Mouse (Mus musculus): Measurements from ENCODE around the gene Tyro3. TPM values are rescaled to one million over a fixed set of nuclear protein-coding genes. Genes with fewer than 3 reads are reported as not detected.

The Tyro3 gene
- 100 to 1,000 TPM; 203 to 208 TPM for total RNA-seq (2021)
- long read RNA-seq, experiment 1, full-length matches to known transcripts, result 272 of 368 reads
- long read RNA-seq, experiment 1, partial matches to known transcripts, result 42 of 368 reads
- long read RNA-seq, experiment 1, other reads (novel, unspliced or antisense), result 54 of 368 reads
- long read RNA-seq, experiment 2, full-length matches to known transcripts, result 162 of 250 reads
- long read RNA-seq, experiment 2, partial matches to known transcripts, result 37 of 250 reads
- long read RNA-seq, experiment 2, other reads (novel, unspliced or antisense), result 51 of 250 reads

DNA sequence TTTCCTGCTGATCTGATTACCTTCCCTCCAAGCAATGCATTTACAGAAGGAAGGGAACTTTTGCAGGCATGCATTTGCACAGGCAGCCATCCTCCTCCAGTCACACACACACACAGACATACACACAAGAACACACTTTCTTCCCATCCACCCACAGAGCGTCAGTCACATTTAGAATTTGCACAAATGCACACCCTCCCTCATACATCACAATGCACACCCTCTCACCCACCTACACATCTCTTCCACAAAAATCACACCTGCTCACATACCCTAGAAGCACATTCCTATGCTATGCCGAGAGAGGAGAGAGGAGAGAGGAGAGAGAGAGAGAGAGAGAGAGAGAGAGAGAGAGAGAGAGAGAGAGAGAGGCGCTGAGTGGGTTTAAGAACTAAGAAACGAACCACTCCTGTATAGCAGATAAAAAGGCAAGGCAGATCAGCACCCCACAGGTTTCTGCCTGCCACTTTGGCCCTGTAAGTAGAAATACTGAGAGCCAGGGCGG lies at the start of gene Tyro3:
Tyro3 (plus strand) TSS at position 455 of the 505 bp plus-strand sequence.
- Histone ChIP-seq H3K27ac (peak within 1 kb of the TSS; percentile 93), H3K4me3 (no peak within 1 kb of the TSS)
- intact Hi-C loops (cut with DNase I), result no loop called here
- no peak for TF ChIP-seq CTCF (IDR thresholded peaks at IDR 0.05)
- DNase-seq (ENCODE audit: extremely low spot score in 1 of 2, low spot score in 2 of 2), result peak in 1 of 2 experiments; percentile 46

GRCm38 (mm10) chr2:119749260-119749659 lies 48.3 kb upstream of the Tyro3 start:
- peak in 1 of 2 experiments; percentile 45 for DNase-seq (ENCODE audit: extremely low spot score in 1 of 2, low spot score in 2 of 2)
- TF ChIP-seq CTCF (IDR thresholded peaks at IDR 0.05), result no peak; the same call in 1 of the 2 replicates
- intact Hi-C loops (cut with DNase I), result loop anchor here (5.0 kb wide), 1 partner anchor 148 kb away; the partner anchor contains the start of gene Mga
- peak overlapping the region; percentile 36; the same call in 1 of the 2 replicates for H3K27ac ChIP-seq
- H3K4me3 ChIP-seq, result no peak overlapping the region

DNA sequence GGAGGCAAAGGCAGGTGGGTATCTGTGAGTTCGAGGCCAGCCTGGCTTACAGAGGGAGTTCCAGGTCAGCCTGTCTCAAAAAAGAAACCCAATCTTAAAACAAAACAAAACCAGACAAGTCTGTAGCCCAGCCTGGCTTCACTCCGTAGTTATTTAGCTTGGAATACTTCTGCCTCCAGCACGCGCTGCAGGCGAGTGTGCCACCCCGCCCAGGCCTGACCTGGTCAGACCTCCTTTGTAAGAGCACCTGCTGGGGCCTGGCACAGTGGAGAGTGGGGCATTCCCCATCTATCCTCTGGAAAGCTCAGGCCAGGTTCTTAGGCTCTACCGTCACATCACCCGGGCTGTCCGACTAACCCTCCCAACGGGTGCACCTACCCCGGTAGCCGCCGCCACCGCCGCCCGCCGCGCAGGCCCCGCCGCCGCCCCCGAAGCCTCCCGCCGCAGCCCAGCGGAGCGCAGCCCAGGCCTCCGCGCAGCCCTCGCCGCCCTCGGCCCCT lies 39.9 kb upstream of the Tyro3 start:
- Histone ChIP-seq H3K4me3 (peak overlapping the region; percentile 87), H3K27ac (peak overlapping the region; percentile 83)
- intact Hi-C loops (cut with DNase I), result no loop called here
- no peak for DNase-seq (ENCODE audit: extremely low spot score in 1 of 2, low spot score in 2 of 2)
- no peak for TF ChIP-seq CTCF (IDR thresholded peaks at IDR 0.05)

GRCm38 (mm10) chr2:119758101-119758843 lies 39.3 kb upstream of the Tyro3 start:
- peak overlapping the region; percentile 87 for H3K4me3 ChIP-seq
- peak overlapping the region; percentile 83 for H3K27ac ChIP-seq
- TF ChIP-seq CTCF (IDR thresholded peaks at IDR 0.05), result no peak
- intact Hi-C loops (cut with DNase I), result no loop called here
- DNase-seq (ENCODE audit: extremely low spot score in 1 of 2, low spot score in 2 of 2), result peak; percentile 26 to 49

- Histone ChIP-seq H3K4me3 (peak overlapping the region; percentile 87), H3K27ac (peak overlapping the region; percentile 83)
- no peak for TF ChIP-seq CTCF (IDR thresholded peaks at IDR 0.05)
- intact Hi-C loops (cut with DNase I), result no loop called here
- DNase-seq (ENCODE audit: extremely low spot score in 1 of 2, low spot score in 2 of 2), result no peak
Observed at GRCm38 (mm10) chr2:119758844-119759835, 38.4 kb upstream of the Tyro3 start.

GRCm38 (mm10) chr2:119760251-119760650 lies 37.3 kb upstream of the Tyro3 start, which contains the start of gene Ltk:
Gene Ltk, minus strand, starts transcription at chr2:119760431.
- Histone ChIP-seq H3K27ac (no peak within 1 kb of the TSS), H3K4me3 (peak within 1 kb of the TSS; percentile 87)
- DNase-seq (ENCODE audit: extremely low spot score in 1 of 2, low spot score in 2 of 2), result no peak
- no peak for TF ChIP-seq CTCF (IDR thresholded peaks at IDR 0.05)
- intact Hi-C loops (cut with DNase I), result no loop called here

DNA sequence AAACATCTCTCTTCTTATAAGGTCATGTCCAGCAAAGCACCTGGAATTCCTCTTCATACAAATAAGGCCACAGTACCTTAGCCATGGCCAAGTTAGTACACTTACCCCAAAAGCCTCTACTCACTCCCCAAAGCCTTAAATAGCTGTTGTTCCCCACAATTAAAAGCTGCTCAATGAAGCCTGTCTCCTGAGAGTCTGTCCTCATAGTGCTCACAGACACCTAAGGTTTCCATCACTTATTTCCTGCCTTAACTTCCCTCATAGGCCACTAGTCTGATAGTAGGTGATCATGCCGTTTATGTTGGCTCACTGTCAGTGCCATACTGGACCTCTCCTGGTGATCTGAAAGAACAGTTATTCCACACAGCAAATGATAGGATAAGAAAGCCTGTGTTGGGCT lies 35.3 kb upstream of the Tyro3 start:
- intact Hi-C loops (cut with DNase I), result no loop called here
- Histone ChIP-seq H3K4me3 (no peak overlapping the region), H3K27ac (no peak overlapping the region)
- TF ChIP-seq CTCF (IDR thresholded peaks at IDR 0.05), result no peak
- DNase-seq (ENCODE audit: extremely low spot score in 1 of 2, low spot score in 2 of 2), result no peak

- TF ChIP-seq CTCF (IDR thresholded peaks at IDR 0.05), result no peak
- Histone ChIP-seq H3K4me3 (no peak overlapping the region), H3K27ac (no peak overlapping the region)
- DNase-seq (ENCODE audit: extremely low spot score in 1 of 2, low spot score in 2 of 2), result no peak
- intact Hi-C loops (cut with DNase I), result no loop called here
Observed at GRCm38 (mm10) chr2:119763924-119764323, 33.6 kb upstream of the Tyro3 start.

DNA sequence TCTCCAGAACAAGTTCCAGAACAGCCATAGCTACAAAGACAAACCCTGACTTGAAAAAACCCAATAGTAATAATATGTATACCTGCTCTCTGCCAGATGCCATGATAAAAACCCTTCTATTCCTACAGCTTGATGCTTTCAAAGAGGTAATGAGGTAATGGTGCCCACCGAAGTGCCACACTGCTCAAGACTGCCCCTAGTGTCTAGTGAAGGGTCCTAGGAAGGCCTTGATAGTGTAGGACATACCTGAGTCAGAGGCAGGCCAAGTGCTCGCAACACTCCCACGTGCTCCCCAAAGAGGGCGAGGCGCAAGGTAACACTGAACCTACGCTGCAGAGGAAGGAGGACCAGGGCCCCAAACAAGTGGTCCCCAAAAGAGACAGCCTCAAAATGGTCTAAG lies 30.3 kb upstream of the Tyro3 start:
- TF ChIP-seq CTCF (IDR thresholded peaks at IDR 0.05), result peak; percentile 36
- intact Hi-C loops (cut with DNase I), result no loop called here
- no peak overlapping the region for H3K4me3 ChIP-seq
- H3K27ac ChIP-seq, result no peak overlapping the region
- DNase-seq (ENCODE audit: extremely low spot score in 1 of 2, low spot score in 2 of 2), result no peak

DNA sequence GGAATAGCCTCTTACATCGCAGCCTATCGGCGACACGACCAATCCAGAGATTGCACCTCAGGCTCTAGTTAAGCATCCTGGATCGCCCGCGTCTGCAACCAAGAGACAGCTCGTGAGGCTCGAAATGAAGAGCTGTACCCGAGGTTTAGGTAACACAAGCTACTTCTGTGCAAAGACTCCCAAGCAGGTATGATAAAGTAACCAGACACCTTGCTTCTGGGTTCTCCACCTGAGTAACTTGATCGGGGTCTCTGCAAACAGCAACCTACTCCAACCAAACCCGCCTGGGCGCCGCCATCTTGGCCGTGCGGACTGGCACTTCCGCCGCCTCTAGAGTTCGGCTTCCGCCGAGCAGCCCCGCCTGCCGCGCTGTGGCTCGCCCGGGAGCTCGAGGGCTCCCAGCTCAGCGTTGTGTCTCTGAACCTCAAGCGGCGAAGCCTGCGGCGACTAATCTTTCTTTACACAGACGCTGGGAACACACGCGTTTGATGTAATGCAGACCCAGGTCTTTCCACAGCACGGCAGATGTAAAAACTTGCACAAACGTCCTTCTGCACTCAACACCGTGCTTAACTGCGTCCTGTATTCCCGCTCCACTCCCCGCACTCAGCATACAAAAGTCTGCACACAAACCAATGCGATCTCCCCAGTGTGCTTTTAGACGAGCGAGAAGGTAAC lies 10.2 kb upstream of the Tyro3 start, which contains the start of gene Rpap1:
Rpap1 (minus strand) TSS at position 332 of the 678 bp plus-strand sequence.
- intact Hi-C loops (cut with DNase I), result no loop called here
- H3K27ac ChIP-seq, result peak within 1 kb of the TSS; percentile 93
- peak; percentile 85 to 86 for DNase-seq (ENCODE audit: extremely low spot score in 1 of 2, low spot score in 2 of 2)
- H3K4me3 ChIP-seq, result peak within 1 kb of the TSS; percentile 68
- TF ChIP-seq CTCF (IDR thresholded peaks at IDR 0.05), result no peak; the same call in none of the 2 replicates

Measured in left cerebral cortex, adult 2 months (tissue).